Mouse (Mus musculus) monocyte, adult 59 days (primary cell): ENCODE measurements around the gene Rhox2h. TPM values are rescaled to one million over a fixed set of nuclear protein-coding genes. Genes with fewer than 3 reads are reported as not detected.

Experiments
- total RNA-seq, 2 experiments: library from RNA; stranded (reverse); gene quantifications; one replicate each; pipeline ENCODE4 v1.2.4; 2023

The Rhox2h gene
- total RNA-seq, result not detected

DNA sequence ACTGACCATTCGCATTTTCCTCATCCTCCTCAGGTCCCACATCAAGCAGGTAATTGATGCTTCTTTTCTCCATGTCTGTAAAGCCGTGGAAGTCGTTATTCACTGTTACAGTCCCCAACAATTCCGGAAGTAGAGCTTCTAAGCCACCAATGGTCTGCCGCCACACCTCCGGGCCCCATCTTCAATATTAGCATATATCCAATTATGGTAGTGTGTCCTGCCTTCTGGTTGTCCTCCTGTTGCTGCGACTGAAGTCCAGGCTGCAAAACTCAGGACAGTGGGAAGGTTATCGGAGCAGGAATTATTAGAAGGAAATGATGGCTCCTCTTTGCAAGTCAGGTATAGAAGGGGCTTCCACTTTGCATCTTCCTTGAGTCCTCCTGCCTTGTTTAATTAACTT is at the start of gene Rhox2h:
TSS of gene Rhox2h (minus strand) at position 101 of the 400 bp plus-strand sequence.

DNA sequence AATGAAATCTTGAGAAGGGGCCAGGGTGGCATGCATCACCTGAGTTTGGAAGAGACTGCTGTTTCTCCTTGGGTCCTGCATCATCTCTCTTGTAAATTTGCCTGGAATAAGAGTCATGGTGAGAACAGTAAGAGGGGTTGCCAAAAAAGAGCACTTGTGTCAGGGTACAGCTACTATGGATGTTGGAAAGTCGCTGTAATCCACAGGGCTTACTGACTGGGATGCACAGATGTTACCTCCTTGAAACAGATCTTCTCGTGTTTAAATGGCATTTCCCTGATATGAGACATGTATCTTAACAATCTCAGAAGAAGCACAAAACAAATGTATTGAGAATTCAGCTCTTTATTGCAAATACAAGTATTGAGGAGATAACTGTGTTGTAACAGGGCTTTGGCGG is 4.4 kb downstream of the Rhox2h start, which contains the start of gene Rhox3h:
TSS of gene Rhox3h (minus strand) at position 101 of the 400 bp plus-strand sequence.

DNA sequence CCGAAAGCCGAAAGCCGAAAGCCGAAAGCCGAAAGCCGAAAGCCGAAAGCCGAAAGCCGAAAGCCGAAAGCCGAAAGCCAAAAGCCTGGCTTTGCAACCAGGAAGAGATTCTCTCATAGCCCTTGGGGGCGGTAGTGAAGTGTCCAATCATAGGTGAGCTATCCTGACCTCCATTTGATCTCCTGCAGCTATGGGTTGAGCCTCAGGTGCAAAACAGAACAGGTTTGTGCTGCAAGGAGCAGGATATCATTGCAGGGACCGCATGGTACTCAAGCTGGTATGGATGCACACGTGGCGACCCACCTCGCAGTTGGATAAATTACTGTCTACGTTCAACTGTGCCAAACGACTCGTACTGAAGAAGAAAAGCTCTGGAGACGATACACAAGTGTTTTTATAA is 21.9 kb downstream of the Rhox2h start, which contains the start of gene Rhox4g:
TSS of gene Rhox4g (minus strand) at position 101 of the 400 bp plus-strand sequence.

DNA sequence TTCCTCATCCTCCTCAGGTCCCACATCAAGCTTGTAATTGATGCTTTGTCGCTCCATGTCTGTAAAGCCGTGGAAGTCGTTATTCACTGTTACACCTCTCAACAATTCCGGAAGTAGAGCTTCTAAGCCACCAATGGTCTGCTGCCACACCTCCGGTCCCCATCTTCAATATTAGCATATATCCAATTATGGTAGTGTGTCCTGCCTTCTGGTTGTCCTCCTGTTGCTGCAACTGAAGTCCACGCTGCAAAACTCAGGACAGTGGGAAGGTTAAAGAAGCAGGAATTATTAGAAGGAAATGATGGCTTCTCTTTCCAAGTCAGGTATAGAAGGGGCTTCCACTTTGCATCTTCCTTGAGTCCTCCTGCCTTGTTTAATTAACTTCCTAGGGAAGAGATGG is 29.7 kb downstream of the Rhox2h start, which contains the start of gene Rhox2g:
TSS of gene Rhox2g (minus strand) at position 101 of the 400 bp plus-strand sequence.

DNA sequence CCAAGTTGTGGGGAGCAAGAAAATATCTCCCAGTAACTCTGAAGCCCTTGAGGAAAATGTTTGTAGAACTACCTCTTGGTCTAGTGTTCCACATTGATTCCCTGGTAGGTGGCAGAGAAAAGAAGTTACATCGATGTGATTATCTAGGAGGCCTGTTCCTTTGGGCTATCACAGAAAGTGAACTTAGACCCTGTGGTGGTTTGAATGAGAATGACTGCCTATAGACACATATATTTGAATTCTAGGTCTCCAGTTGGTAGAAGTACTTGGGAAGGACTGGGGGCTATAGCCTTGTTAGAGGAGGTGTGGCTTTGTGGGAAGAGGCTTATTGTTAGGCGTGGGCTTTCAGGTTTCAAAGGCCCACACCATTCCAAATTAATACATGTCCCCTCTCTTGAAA is 44.6 kb downstream of the Rhox2h start, which contains the start of gene Rhox3g:
TSS of gene Rhox3g (minus strand) at position 101 of the 400 bp plus-strand sequence.

Other genes with a start within 250 kb of the Rhox2h start
- not detected for gene Rhox4b, start 240.8 kb downstream of the Rhox2h start, total RNA-seq
- gene Rhox2c, start 219.6 kb downstream of the Rhox2h start, total RNA-seq, result not detected
- gene Rhox3c, start 214.7 kb downstream of the Rhox2h start, total RNA-seq, result not detected
- not detected for gene Rhox4c, start 192.9 kb downstream of the Rhox2h start, total RNA-seq
- not detected for gene Rhox2d, start 179.8 kb downstream of the Rhox2h start, total RNA-seq
- gene Rhox4d, start 158.9 kb downstream of the Rhox2h start, total RNA-seq, result not detected
- gene Rhox2e, start 142.8 kb downstream of the Rhox2h start, total RNA-seq, result not detected
- gene Rhox3e, start 131.3 kb downstream of the Rhox2h start, total RNA-seq, result not detected
- gene Rhox4e, start 115.9 kb downstream of the Rhox2h start, total RNA-seq, result not detected
- not detected for gene Rhox2f, start 101.9 kb downstream of the Rhox2h start, total RNA-seq
- not detected for gene Rhox3f, start 92.3 kb downstream of the Rhox2h start, total RNA-seq
- gene Rhox4f, start 65.6 kb downstream of the Rhox2h start, total RNA-seq, result not detected
- gene Rhox3g, start 44.7 kb downstream of the Rhox2h start, total RNA-seq, result not detected
- gene Rhox2g, start 29.8 kb downstream of the Rhox2h start, total RNA-seq, result not detected
- gene Rhox4g, start 21.9 kb downstream of the Rhox2h start, total RNA-seq, result not detected
- gene Rhox3h, start 4.5 kb downstream of the Rhox2h start, total RNA-seq, result not detected
- gene Rhox5, start 131.6 kb upstream of the Rhox2h start, total RNA-seq, result not detected
- not detected for gene Rhox6, start 153.6 kb upstream of the Rhox2h start, total RNA-seq
- not detected for gene Rhox7a, start 158.4 kb upstream of the Rhox2h start, total RNA-seq
- not detected for gene Rhox8, start 205.7 kb upstream of the Rhox2h start, total RNA-seq
- not detected for gene Rhox7b, start 224.0 kb upstream of the Rhox2h start, total RNA-seq
- not detected for gene Rhox9, start 228.5 kb upstream of the Rhox2h start, total RNA-seq